Mouse (Mus musculus) kidney, postnatal 0 days (tissue): ENCODE measurements around the gene Dnajc24. TPM values are rescaled to one million over a fixed set of nuclear protein-coding genes. Genes with fewer than 3 reads are reported as not detected.

Experiments used
- ATAC-seq: fragments of 200-750 bp; cut with Nextera tagmentation; replicated peaks from 2 replicates; pipeline ENCODE4 v1.8.0; 2017; ENCODE audit warnings: low read depth, moderate number of reproducible peaks, moderate TSS enrichment, moderate library complexity; ENCODE audit not compliant: low FRiP score
- DNase-seq: peaks from one replicate; pipeline ENCODE4 v3.0.0-alpha.2; 2016; ENCODE audit warnings: low spot score
- H3K27ac ChIP-seq: fragments of 300-500 bp; sonication (generic); 2 replicates; pipeline ENCODE4 v1.5.1; 2014; ENCODE audit warnings: mild to moderate bottlenecking
- H3K27me3 ChIP-seq: fragments of 300-500 bp; sonication (generic); 2 replicates; pipeline ENCODE4 v1.6.1; 2014; ENCODE audit warnings: low read length, mixed read lengths; ENCODE audit not compliant: insufficient read depth
- H3K36me3 ChIP-seq: fragments of 300-500 bp; sonication (generic); 2 replicates; pipeline ENCODE4 v1.6.1; 2014; ENCODE audit warnings: low read length, mixed read lengths; ENCODE audit not compliant: insufficient read depth
- H3K4me1 ChIP-seq: fragments of 300-500 bp; sonication (generic); replicated peaks from 2 replicates; pipeline ENCODE4 v1.6.1; 2014; ENCODE audit warnings: antibody characterized with exemption, low read length, mixed read lengths; ENCODE audit not compliant: insufficient read depth
- H3K4me2 ChIP-seq: fragments of 300-500 bp; sonication (generic); 2 replicates; pipeline ENCODE4 v1.6.1; 2014; ENCODE audit warnings: mild to moderate bottlenecking, low read length, moderate library complexity, mixed read lengths
- H3K4me3 ChIP-seq: fragments of 300-500 bp; sonication (generic); replicated peaks from 2 replicates; pipeline ENCODE4 v1.5.1; 2014; ENCODE audit warnings: low read depth, low read length
- H3K9ac ChIP-seq: fragments of 300-500 bp; sonication (generic); 2 replicates; pipeline ENCODE4 v1.6.1; 2014; ENCODE audit warnings: low read depth, low read length
- H3K9me3 ChIP-seq: fragments of 300-500 bp; sonication (generic); replicated peaks from 2 replicates; pipeline ENCODE4 v1.6.1; 2016; ENCODE audit warnings: low read length, inconsistent platforms, mixed read lengths
- CTCF ChIP-seq: IDR thresholded peaks from 2 replicates; pipeline ENCODE4 v1.5.1; 2016; ENCODE audit warnings: antibody characterized with exemption, low read depth, mild to moderate bottlenecking, moderate library complexity
- WGBS: fragments of 180-500 bp; shearing (Covaris S2); extraction: QIAGEN DNeasy Blood & Tissue Kit; methylation state at CpG from one replicate; pipeline ENCODE4 v1.1.7; 2014; 5-methylcytosine and 5-hydroxymethylcytosine counted together
- polyA plus RNA-seq: library from polyadenylated mRNA; unstranded; fragments of >200 nt; fragmentation: Nextera tagmentation; extraction: Ambion mirVana; gene quantifications from 2 replicates; pipeline ENCODE4 v1.2.1, GENCODE M21; 2015

The Dnajc24 gene
- 41.9 and 43.9 TPM in 2 replicates for polyA plus RNA-seq

- H3K4me3 ChIP-seq, result peak within 1 kb of the TSS; percentile 83
- H3K9ac ChIP-seq, result peak within 1 kb of the TSS; percentile 87
- DNase-seq (peak; percentile 96), ATAC-seq (peak; percentile 99)
- no peaks in the 10 kb centered on the region for H3K9me3 ChIP-seq
- peak within 1 kb of the TSS; percentile 69 for H3K4me2 ChIP-seq
- H3K4me1 ChIP-seq, result no peaks in the 10 kb centered on the region
- H3K36me3 ChIP-seq, result no peaks in the 10 kb centered on the region
- 0 out of 2 replicates have a peak, but pooled peaks have one; percentile 22 for TF ChIP-seq CTCF
- no peaks in the 10 kb centered on the region for H3K27me3 ChIP-seq
- WGBS, result 1% methylated on average over 44 of the region's 44 CpGs
- peak within 1 kb of the TSS; percentile 50; the same call in 1 of the 2 replicates for H3K27ac ChIP-seq
Observed at GRCm38 (mm10) chr2:106002835-106003739, at the start of gene Dnajc24. TSS of gene Dnajc24 (minus strand) at chr2:106003549.

DNA sequence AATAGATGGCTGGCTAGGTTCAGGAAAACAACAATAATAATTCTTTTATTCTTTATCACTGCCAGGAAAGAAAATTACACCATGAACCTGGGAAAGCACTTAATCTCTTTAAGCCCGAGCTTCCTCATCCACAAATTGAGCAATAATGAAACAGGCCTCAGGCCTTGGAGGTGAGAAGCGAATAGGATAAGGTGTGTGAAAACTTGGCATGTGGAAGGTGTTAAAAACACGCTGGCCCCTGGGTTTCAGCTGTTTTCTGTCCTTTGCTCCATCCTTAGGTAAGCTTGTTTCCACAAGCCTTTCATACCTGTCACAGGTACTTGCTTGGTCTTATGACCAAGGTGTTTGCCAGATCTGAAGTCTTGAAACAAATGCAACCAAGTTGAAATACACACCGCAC lies 43.3 kb upstream of the Dnajc24 start:
- DNase-seq, result no peak
- Histone ChIP-seq H3K9ac (no peak overlapping the region), H3K4me3 (no peak overlapping the region), H3K27ac (no peak overlapping the region), H3K27me3 (no peaks in the 10 kb centered on the region), H3K9me3 (no peaks in the 10 kb centered on the region), H3K4me2 (no peak overlapping the region), H3K36me3 (no peaks in the 10 kb centered on the region), H3K4me1 (no peaks in the 10 kb centered on the region)
- 75% methylated on average over 4 of the region's 4 CpGs for WGBS
- TF ChIP-seq CTCF, result no peak
- ATAC-seq, result no peak

DNA sequence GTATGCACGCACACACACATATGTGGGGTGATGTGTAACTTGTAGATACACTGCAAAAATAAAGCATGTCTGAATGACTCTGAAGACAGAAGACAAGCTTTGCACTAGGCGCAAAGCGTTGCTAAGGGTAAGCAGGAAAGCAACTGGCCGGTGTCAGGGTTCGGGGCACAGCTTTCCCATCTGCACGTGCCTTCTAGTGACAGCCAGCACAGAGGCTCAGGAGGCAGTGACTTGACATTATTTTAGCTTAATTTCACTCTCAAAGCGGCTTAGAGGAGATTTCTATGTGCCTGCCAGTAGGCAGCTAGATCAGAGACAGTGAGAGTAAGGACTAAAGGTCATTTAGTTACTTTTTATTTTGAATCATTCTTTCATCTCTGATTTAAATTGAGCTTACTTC lies 39.1 kb upstream of the Dnajc24 start:
- no peak for TF ChIP-seq CTCF
- H3K9me3 ChIP-seq, result no peaks in the 10 kb centered on the region
- no peak overlapping the region for H3K9ac ChIP-seq
- 81% methylated on average over 7 of the region's 7 CpGs for WGBS
- H3K36me3 ChIP-seq, result no peaks in the 10 kb centered on the region
- H3K27ac ChIP-seq, result no peak overlapping the region
- DNase-seq (no peak), ATAC-seq (no peak)
- H3K4me2 ChIP-seq, result no peak overlapping the region
- no peak overlapping the region for H3K4me3 ChIP-seq
- H3K4me1 ChIP-seq, result no peaks in the 10 kb centered on the region
- no peaks in the 10 kb centered on the region for H3K27me3 ChIP-seq

DNA sequence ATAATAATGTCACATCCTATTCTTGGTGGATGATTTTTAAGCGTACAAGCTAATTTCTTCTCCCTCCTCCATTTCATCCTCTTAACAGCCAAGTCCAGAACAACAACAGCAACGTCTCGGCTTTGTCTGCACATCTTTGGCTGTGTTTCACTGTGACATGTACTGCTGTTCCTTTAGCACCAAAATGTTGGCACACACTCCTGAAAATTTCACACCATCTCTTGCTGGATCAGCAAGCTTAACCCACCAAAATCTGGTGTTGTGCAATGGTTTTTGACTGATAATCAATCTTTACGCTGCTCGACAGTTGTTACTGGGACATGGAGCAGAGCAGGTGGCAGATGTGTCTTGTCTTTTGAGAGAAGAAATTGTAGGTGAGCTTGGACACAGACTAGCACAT lies 38.6 kb upstream of the Dnajc24 start:
- Histone ChIP-seq H3K4me2 (no peak overlapping the region), H3K36me3 (no peaks in the 10 kb centered on the region), H3K27ac (no peak overlapping the region), H3K4me3 (no peak overlapping the region), H3K27me3 (no peaks in the 10 kb centered on the region), H3K4me1 (no peaks in the 10 kb centered on the region), H3K9ac (no peak overlapping the region), H3K9me3 (no peaks in the 10 kb centered on the region)
- DNase-seq, result no peak
- ATAC-seq, result no peak
- no peak for TF ChIP-seq CTCF
- 86% methylated on average over 5 of the region's 5 CpGs for WGBS

- no peaks in the 10 kb centered on the region; the same call in 1 of the 2 replicates for H3K27me3 ChIP-seq
- H3K9me3 ChIP-seq, result no peaks in the 10 kb centered on the region
- no peaks in the 10 kb centered on the region for H3K36me3 ChIP-seq
- 50% methylated on average over 4 of the region's 4 CpGs for WGBS
- no peak for DNase-seq
- no peak for TF ChIP-seq CTCF
- ATAC-seq, result no peak
- H3K4me1 ChIP-seq, result no peaks in the 10 kb centered on the region
- H3K4me2 ChIP-seq, result no peak overlapping the region
- no peak overlapping the region for H3K4me3 ChIP-seq
- no peak overlapping the region for H3K9ac ChIP-seq
- no peak overlapping the region for H3K27ac ChIP-seq
Observed at GRCm38 (mm10) chr2:106038286-106038685, 34.9 kb upstream of the Dnajc24 start.

DNA sequence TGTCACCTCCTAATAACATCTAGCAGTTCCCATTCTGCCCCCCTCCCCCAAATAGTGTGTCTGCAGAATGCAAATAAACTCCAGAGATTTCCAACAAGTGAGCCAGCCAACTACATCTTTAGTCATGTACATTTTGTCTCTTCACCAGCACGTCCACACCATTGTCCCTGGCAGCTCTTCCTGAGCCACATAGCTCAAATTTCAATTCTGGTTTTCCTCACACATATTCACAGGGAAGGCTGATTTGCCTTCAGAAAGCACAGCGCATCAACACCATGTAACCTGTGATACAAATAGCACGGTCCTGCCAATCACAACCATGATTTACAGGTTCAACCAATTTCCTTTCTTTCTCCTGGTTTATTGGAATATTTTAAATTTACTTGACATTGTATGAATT lies 21.5 kb upstream of the Dnajc24 start:
- H3K27ac ChIP-seq, result no peak overlapping the region
- H3K9me3 ChIP-seq, result no peaks in the 10 kb centered on the region
- WGBS, result 73% methylated on average over 3 of the region's 3 CpGs
- no peak overlapping the region for H3K4me2 ChIP-seq
- no peak overlapping the region for H3K4me3 ChIP-seq
- ATAC-seq (no peak), DNase-seq (no peak)
- no peaks in the 10 kb centered on the region for H3K36me3 ChIP-seq
- H3K9ac ChIP-seq, result no peak overlapping the region
- no peaks in the 10 kb centered on the region for H3K27me3 ChIP-seq
- no peaks in the 10 kb centered on the region for H3K4me1 ChIP-seq
- no peak for TF ChIP-seq CTCF
